Mouse (Mus musculus) testis, adult 2 months (tissue): ENCODE measurements around the gene Rbfox3. TPM values are rescaled to one million over a fixed set of nuclear protein-coding genes. Genes with fewer than 3 reads are reported as not detected.

Experiments used
- H3K27ac ChIP-seq: fragments of 200-500 bp; 2 replicates; pipeline ENCODE4 v1.5.1; 2012; ENCODE audit warnings: low read depth, low read length; ENCODE audit not compliant: control insufficient read depth, insufficient read depth
- H3K27me3 ChIP-seq: fragments of 200-500 bp; 2 replicates; pipeline ENCODE4 v1.6.1; 2012; ENCODE audit warnings: mild to moderate bottlenecking, low read length, moderate library complexity; ENCODE audit not compliant: control insufficient read depth, insufficient read depth
- H3K36me3 ChIP-seq: fragments of 200-500 bp; 2 replicates; pipeline ENCODE4 v1.6.1; 2012; ENCODE audit warnings: mild to moderate bottlenecking, low read length; ENCODE audit not compliant: control insufficient read depth, insufficient read depth
- H3K4me1 ChIP-seq: fragments of 200-500 bp; 2 replicates; pipeline ENCODE4 v1.6.1; 2012; ENCODE audit warnings: low read length; ENCODE audit not compliant: control insufficient read depth, insufficient read depth
- H3K4me3 ChIP-seq: fragments of 200-500 bp; 2 replicates; pipeline ENCODE4 v1.5.1; 2012; ENCODE audit warnings: low read depth, mild to moderate bottlenecking, low read length, moderate library complexity, mixed read lengths; ENCODE audit not compliant: control insufficient read depth
- CTCF ChIP-seq: fragments of 200-500 bp; IDR thresholded peaks from 2 replicates; pipeline ENCODE4 v1.5.1; 2012; ENCODE audit warnings: low read depth, mild to moderate bottlenecking, inconsistent platforms, low read length, moderate library complexity; ENCODE audit not compliant: control insufficient read depth, insufficient read depth, insufficient replicate concordance
- POLR2A ChIP-seq: fragments of 200-500 bp; IDR thresholded peaks from 2 replicates; pipeline ENCODE4 v1.6.1; 2012; ENCODE audit warnings: low read depth, mild to moderate bottlenecking, inconsistent platforms, low read length, moderate library complexity; ENCODE audit not compliant: control insufficient read depth
- polyA plus RNA-seq: library from polyadenylated mRNA; depleted of rRNA; stranded (reverse); fragments of >200 nt; gene quantifications from 2 replicates; pipeline ENCODE4 v1.2.3, GENCODE M21; 2012

Gene Rbfox3
- polyA plus RNA-seq, 1 experiment: 0.28 TPM

DNA sequence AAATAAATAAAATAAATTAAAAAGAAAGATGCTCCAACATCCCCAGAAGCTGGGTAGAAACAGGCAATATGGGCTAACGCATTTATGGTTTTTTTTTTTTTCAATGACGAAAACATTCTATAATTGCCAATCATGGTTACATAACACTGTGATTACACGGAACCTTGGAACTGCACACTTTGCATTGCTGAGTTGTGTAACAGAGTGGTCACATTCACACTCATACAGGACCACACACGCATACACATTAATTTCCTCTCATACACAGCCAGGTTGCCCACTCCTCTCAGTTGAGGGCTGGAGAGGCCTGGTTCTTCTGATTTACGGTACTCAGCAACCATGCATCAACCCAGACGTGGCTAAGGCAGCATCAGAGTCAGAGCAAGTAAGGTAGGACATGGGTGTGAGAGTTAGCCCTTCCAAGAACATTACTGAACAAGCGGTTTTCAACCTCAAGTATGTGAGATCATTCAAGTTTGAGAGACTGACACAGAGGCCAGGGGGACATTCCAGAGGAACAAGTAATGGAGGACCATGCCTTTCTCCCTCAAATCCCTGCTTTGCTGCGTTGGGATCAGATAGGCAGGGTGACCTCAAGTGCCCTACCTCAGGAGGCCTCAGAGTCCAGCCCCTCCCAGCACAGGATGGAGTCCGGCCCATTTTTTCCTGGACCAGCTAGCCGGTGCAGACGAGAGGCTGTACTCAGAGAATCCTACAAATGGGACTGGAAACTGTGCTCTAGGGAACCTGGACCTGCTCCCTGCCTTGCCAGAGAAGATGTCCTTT, 457.3 kb downstream of the Rbfox3 start:
- Histone ChIP-seq H3K27ac (no peak overlapping the region), H3K27me3 (no peaks in the 10 kb centered on the region)

DNA sequence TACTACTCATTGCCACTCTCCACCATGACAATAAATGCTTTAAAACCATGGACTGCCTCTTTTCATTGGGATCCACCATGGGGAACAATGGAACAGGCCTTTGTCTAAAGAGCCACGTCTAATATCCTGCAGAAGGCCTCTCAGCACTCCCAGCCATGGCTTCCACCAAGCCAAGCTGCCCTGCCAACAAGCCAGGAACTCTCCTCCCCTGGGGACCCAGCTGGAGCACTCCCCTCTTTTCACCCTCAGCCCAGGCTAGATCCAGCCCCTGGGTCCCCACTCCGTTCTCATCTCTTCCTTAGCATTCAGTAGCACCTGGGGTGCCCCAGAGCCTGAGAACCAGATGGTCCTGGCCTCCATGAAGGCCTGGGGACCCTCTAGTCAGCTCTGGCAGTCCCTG, 458.4 kb downstream of the Rbfox3 start:
- Histone ChIP-seq H3K4me1 (no peaks in the 10 kb centered on the region), H3K36me3 (no peaks in the 10 kb centered on the region), H3K27ac (no peak overlapping the region), H3K4me3 (no peak overlapping the region), H3K27me3 (no peaks in the 10 kb centered on the region)
- no peak for TF ChIP-seq POLR2A
- TF ChIP-seq CTCF: no peak

More for the DNA sequence above, 457.3 kb downstream of the Rbfox3 start:
- Histone ChIP-seq H3K4me3 (no peak overlapping the region), H3K36me3 (no peaks in the 10 kb centered on the region), H3K4me1 (no peaks in the 10 kb centered on the region)
- TF ChIP-seq CTCF: no peak
- TF ChIP-seq POLR2A: no peak

DNA sequence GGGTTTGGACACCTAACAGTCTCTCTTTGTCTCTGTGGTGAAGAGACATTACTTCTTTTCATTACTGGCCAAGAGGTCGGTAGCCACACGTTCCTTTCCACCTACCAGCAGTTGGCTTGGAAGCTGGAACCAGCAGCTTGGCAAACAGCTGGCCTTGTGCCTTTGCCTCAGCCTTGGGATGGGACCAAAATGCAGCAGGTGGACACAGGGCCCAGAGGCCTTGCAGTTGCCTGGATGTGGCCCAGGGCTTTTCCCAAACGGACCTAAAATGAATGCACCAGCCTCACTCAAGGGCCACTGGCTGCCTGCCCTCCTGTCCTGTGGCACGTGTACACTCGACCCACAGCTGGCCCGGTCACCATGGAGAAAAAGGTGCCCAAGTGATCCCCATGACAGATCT, 460.2 kb downstream of the Rbfox3 start:
- TF ChIP-seq POLR2A (no peak), CTCF (no peak)

DNA sequence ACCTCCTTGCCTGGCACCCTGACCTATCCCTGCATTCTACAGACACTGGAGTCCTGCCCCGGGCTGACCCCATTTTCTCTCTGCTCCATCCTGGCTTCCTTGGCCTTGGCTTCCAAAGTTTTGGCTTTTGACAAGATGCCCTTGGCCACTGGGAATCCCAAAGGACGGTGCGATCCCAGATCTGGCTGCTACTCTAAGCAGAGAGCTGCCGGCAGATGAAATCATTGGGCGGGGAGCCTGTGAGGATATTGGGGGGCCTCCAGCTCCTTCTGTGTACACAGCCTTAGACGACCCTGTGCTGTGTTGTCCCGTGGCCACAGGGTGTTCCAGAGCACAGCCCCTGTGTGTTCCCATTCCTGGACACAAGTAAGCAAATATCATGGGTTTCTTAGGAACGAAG, 463.0 kb downstream of the Rbfox3 start:
- Histone ChIP-seq H3K4me3 (no peak overlapping the region), H3K36me3 (no peaks in the 10 kb centered on the region), H3K27me3 (no peaks in the 10 kb centered on the region), H3K27ac (no peak overlapping the region), H3K4me1 (no peaks in the 10 kb centered on the region)
- TF ChIP-seq POLR2A (no peak), CTCF (no peak)

More for the DNA sequence above, 460.2 kb downstream of the Rbfox3 start:
- Histone ChIP-seq H3K4me1 (no peaks in the 10 kb centered on the region), H3K27me3 (no peaks in the 10 kb centered on the region), H3K4me3 (no peak overlapping the region), H3K27ac (no peak overlapping the region), H3K36me3 (no peaks in the 10 kb centered on the region)

DNA sequence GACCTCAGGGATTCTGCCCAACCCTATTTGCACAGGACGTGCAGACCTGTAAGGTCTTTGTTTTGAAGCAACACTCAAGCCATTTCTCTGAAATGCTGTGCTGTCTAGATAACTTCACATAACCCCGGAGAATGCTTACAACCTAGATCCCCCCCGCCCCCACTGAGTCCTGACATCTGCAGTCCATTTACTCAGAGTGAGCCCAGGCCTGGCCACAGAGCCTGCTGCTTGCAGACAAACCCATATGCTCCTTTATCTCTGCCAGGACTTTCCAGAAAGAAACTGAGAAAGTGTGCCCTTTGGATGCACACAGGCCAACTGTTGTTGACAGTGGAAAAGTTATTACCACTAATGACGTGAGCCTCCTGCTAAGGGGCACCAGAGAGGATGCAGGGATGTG, 464.1 kb downstream of the Rbfox3 start:
- no peak overlapping the region for H3K27ac ChIP-seq

DNA sequence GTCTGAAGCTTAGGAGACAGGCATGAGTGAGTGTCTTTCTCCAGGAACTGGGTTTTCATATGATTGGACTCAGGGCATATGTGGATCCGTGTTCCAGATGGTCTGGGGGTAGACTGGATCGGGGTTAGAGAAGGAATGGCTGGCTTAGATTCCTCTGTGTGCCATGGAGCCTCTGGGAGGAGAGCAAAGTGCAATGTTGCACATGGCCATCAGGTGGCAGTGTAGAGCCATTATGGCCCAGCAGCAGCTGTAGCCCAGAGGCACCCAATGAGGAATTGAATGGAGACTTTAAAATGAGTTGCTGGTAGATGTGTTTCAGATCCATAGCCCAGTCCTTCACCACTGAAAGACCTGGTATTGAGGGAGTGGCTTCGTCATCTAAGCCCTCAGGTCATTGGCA, 465.6 kb downstream of the Rbfox3 start:
- Histone ChIP-seq H3K36me3 (no peaks in the 10 kb centered on the region), H3K4me1 (no peaks in the 10 kb centered on the region), H3K4me3 (no peak overlapping the region), H3K27ac (no peak overlapping the region), H3K27me3 (no peaks in the 10 kb centered on the region)
- peak; percentile 99 for TF ChIP-seq CTCF
- TF ChIP-seq POLR2A: no peak

More for the DNA sequence above, 464.1 kb downstream of the Rbfox3 start:
- H3K4me3 ChIP-seq: no peak overlapping the region
- H3K27me3 ChIP-seq: no peaks in the 10 kb centered on the region
- no peaks in the 10 kb centered on the region for H3K36me3 ChIP-seq
- TF ChIP-seq POLR2A (no peak), CTCF (no peak)
- H3K4me1 ChIP-seq: no peaks in the 10 kb centered on the region

DNA sequence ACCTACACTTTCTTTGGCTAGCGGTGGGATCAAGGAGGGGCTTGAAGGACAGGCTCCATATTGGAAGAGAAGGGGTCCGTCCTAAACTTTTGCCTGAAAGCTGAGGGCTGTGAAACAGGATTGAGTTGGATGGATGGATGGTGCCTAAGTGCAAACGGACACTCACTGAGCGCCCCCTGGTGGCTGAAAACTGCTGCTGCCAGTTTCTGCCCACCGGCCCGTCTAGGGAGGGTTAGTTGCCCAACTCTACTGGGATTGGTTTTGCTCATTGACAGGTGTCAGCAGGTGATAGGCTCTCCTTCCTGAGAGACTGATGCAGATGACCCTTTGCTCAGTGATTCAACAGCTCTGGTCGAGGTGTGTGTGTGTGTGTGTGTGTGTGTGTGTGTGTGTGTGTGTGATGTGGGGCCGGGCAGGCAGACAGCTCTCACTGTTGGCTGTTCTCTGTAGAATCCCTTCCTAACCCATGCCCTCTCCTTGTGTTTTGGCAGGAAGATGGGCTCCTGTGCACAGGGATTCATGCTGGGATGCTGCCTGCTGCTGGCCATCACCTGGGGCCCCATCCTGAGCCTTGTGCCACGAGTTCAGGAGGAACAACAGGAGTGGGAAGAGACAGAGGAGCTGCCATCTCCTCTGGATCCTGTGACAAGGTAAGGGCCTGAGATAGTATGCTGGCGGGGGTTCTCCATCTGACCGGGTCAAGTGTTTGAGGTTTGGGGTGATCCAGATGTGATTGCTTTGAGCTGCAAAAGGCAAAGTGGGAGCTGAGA, 468.0 kb downstream of the Rbfox3 start:
- H3K36me3 ChIP-seq: no peaks in the 10 kb centered on the region
- no peak for TF ChIP-seq POLR2A
- TF ChIP-seq CTCF: peak; percentile 85
- H3K4me1 ChIP-seq: no peaks in the 10 kb centered on the region; the same call in 1 of the 2 replicates
- H3K4me3 ChIP-seq: no peak overlapping the region
- no peak overlapping the region for H3K27ac ChIP-seq
- no peaks in the 10 kb centered on the region for H3K27me3 ChIP-seq
